Mouse (Mus musculus): ENCODE measurements around the gene Cep41. TPM values are rescaled to one million over a fixed set of nuclear protein-coding genes. Genes with fewer than 3 reads are reported as not detected.
A peak's percentile ranks its signal among the peaks of the same experiment; 100 is the strongest.

The Cep41 gene
- polyA plus RNA-seq, 1 experiment from 2014 or later = 17.3 TPM

- no peak for ATAC-seq (replicated peaks)
- Histone ChIP-seq H3K9me3 (no peaks in the 10 kb centered on the region), H3K4me1 (peaks cover 18% of the 10 kb centered on the region; the same call in 1 of the 2 replicates), H3K27ac (replicated peaks) (no peak overlapping the region), H3K4me2 (replicated peaks) (no peak overlapping the region), H3K9ac (replicated peaks) (no peak overlapping the region), H3K4me3 (no peak overlapping the region), H3K27me3 (no peaks in the 10 kb centered on the region), H3K36me3 (no peaks in the 10 kb centered on the region)
- 56% methylated on average over 12 of the region's 12 CpGs for WGBS
Observed at GRCm38 (mm10) chr6:30730301-30730971, 36.9 kb upstream of the Cep41 start.

- 75% methylated on average over 7 of the region's 7 CpGs for WGBS
- H3K9ac ChIP-seq (replicated peaks) = no peak within 1 kb of the TSS
- no peak within 1 kb of the TSS for H3K4me3 ChIP-seq
- H3K4me2 ChIP-seq (replicated peaks) = no peak within 1 kb of the TSS
- no peak for ATAC-seq (replicated peaks)
- H3K36me3 ChIP-seq = no peaks in the 10 kb centered on the region
- peak within 1 kb of the TSS; percentile 65 for H3K27ac ChIP-seq (replicated peaks)
- H3K27me3 ChIP-seq = no peaks in the 10 kb centered on the region
- H3K9me3 ChIP-seq = no peaks in the 10 kb centered on the region
- peaks cover 13% of the 10 kb centered on the region for H3K4me1 ChIP-seq
Observed at GRCm38 (mm10) chr6:30723331-30723730, 29.8 kb upstream of the Cep41 start, which contains the start of gene Mest. TSS of gene Mest (plus strand) at chr6:30723547.

- Histone ChIP-seq H3K4me3 (no peak overlapping the region), H3K9ac (replicated peaks) (no peak overlapping the region), H3K9me3 (no peaks in the 10 kb centered on the region), H3K36me3 (no peaks in the 10 kb centered on the region), H3K27me3 (no peaks in the 10 kb centered on the region), H3K27ac (replicated peaks) (peak overlapping the region; percentile 65), H3K4me2 (replicated peaks) (no peak overlapping the region), H3K4me1 (peaks cover 13% of the 10 kb centered on the region)
- peak; percentile 81 for ATAC-seq (replicated peaks)
- 39% methylated on average over 4 of the region's 4 CpGs for WGBS
Observed at GRCm38 (mm10) chr6:30722385-30723164, 29.0 kb upstream of the Cep41 start.

GRCm38 (mm10) chr6:30716796-30717195 lies 23.2 kb upstream of the Cep41 start:
- no peaks in the 10 kb centered on the region for H3K27me3 ChIP-seq
- H3K36me3 ChIP-seq = no peaks in the 10 kb centered on the region
- H3K9me3 ChIP-seq = no peaks in the 10 kb centered on the region
- no peak overlapping the region for H3K9ac ChIP-seq (replicated peaks)
- ATAC-seq (replicated peaks) = peak; percentile 78
- H3K4me1 ChIP-seq = peaks cover 25% of the 10 kb centered on the region
- 42% methylated on average over 7 of the region's 7 CpGs for WGBS
- H3K4me3 ChIP-seq = no peak overlapping the region
- H3K27ac ChIP-seq (replicated peaks) = peak overlapping the region; percentile 45
- H3K4me2 ChIP-seq (replicated peaks) = no peak overlapping the region

GRCm38 (mm10) chr6:30714891-30715471 lies 21.4 kb upstream of the Cep41 start:
- 56% methylated on average over 5 of the region's 5 CpGs for WGBS
- ATAC-seq (replicated peaks) = no peak
- Histone ChIP-seq H3K36me3 (no peaks in the 10 kb centered on the region), H3K27ac (replicated peaks) (no peak overlapping the region), H3K27me3 (no peaks in the 10 kb centered on the region), H3K4me3 (no peak overlapping the region), H3K9ac (replicated peaks) (no peak overlapping the region), H3K4me1 (peaks cover 25% of the 10 kb centered on the region), H3K9me3 (no peaks in the 10 kb centered on the region), H3K4me2 (replicated peaks) (no peak overlapping the region)

- Histone ChIP-seq H3K4me2 (replicated peaks) (no peak overlapping the region), H3K9me3 (no peaks in the 10 kb centered on the region), H3K27ac (replicated peaks) (no peak overlapping the region), H3K4me1 (peaks cover 31% of the 10 kb centered on the region), H3K36me3 (no peaks in the 10 kb centered on the region), H3K27me3 (no peaks in the 10 kb centered on the region), H3K4me3 (no peak overlapping the region), H3K9ac (replicated peaks) (no peak overlapping the region)
- no peak for ATAC-seq (replicated peaks)
- WGBS = 91% methylated on average over 11 of the region's 11 CpGs
Observed at GRCm38 (mm10) chr6:30713896-30714295, 20.3 kb upstream of the Cep41 start.

GRCm38 (mm10) chr6:30713455-30713854 lies 19.9 kb upstream of the Cep41 start:
- H3K9ac ChIP-seq (replicated peaks) = no peak overlapping the region
- 88% methylated on average over 6 of the region's 6 CpGs for WGBS
- H3K4me3 ChIP-seq = no peak overlapping the region
- no peaks in the 10 kb centered on the region for H3K27me3 ChIP-seq
- H3K4me1 ChIP-seq = peaks cover 31% of the 10 kb centered on the region
- H3K4me2 ChIP-seq (replicated peaks) = no peak overlapping the region
- H3K27ac ChIP-seq (replicated peaks) = no peak overlapping the region
- H3K36me3 ChIP-seq = no peaks in the 10 kb centered on the region
- no peak for ATAC-seq (replicated peaks)
- no peaks in the 10 kb centered on the region for H3K9me3 ChIP-seq

GRCm38 (mm10) chr6:30712484-30712883 lies 18.9 kb upstream of the Cep41 start:
- no peak overlapping the region for H3K27ac ChIP-seq (replicated peaks)
- no peak for ATAC-seq (replicated peaks)
- H3K36me3 ChIP-seq = no peaks in the 10 kb centered on the region
- peaks cover 31% of the 10 kb centered on the region for H3K4me1 ChIP-seq
- WGBS = 67% methylated on average over 7 of the region's 7 CpGs
- H3K27me3 ChIP-seq = no peaks in the 10 kb centered on the region
- H3K9ac ChIP-seq (replicated peaks) = no peak overlapping the region
- H3K9me3 ChIP-seq = no peaks in the 10 kb centered on the region
- H3K4me3 ChIP-seq = no peak overlapping the region
- no peak overlapping the region for H3K4me2 ChIP-seq (replicated peaks)

GRCm38 (mm10) chr6:30711365-30711763 lies 17.8 kb upstream of the Cep41 start:
- no peaks in the 10 kb centered on the region for H3K9me3 ChIP-seq
- H3K27me3 ChIP-seq = no peaks in the 10 kb centered on the region
- H3K4me1 ChIP-seq = peaks cover 21% of the 10 kb centered on the region
- no peaks in the 10 kb centered on the region for H3K36me3 ChIP-seq
- no peak overlapping the region for H3K4me3 ChIP-seq
- H3K9ac ChIP-seq (replicated peaks) = no peak overlapping the region
- WGBS = 68% methylated on average over 10 of the region's 10 CpGs
- ATAC-seq (replicated peaks) = no peak
- H3K27ac ChIP-seq (replicated peaks) = no peak overlapping the region
- no peak overlapping the region for H3K4me2 ChIP-seq (replicated peaks)

GRCm38 (mm10) chr6:30710371-30711364 lies 17.1 kb upstream of the Cep41 start:
- WGBS = 69% methylated on average over 25 of the region's 25 CpGs
- Histone ChIP-seq H3K27ac (replicated peaks) (no peak overlapping the region), H3K4me3 (no peak overlapping the region), H3K36me3 (no peaks in the 10 kb centered on the region), H3K4me1 (peaks cover 15% of the 10 kb centered on the region), H3K27me3 (no peaks in the 10 kb centered on the region), H3K4me2 (replicated peaks) (no peak overlapping the region), H3K9me3 (no peaks in the 10 kb centered on the region), H3K9ac (replicated peaks) (no peak overlapping the region)
- ATAC-seq (replicated peaks) = no peak

GRCm38 (mm10) chr6:30709115-30709514 lies 15.6 kb upstream of the Cep41 start:
- Histone ChIP-seq H3K4me1 (peaks cover 6% of the 10 kb centered on the region), H3K9ac (replicated peaks) (no peak overlapping the region), H3K27me3 (no peaks in the 10 kb centered on the region), H3K27ac (replicated peaks) (0 out of 2 replicates have a peak overlapping the region, but pooled peaks have one; percentile 17), H3K36me3 (no peaks in the 10 kb centered on the region), H3K4me2 (replicated peaks) (no peak overlapping the region), H3K9me3 (no peaks in the 10 kb centered on the region), H3K4me3 (no peak overlapping the region)
- ATAC-seq (replicated peaks) = no peak
- 17% methylated on average over 6 of the region's 6 CpGs for WGBS

Data from forebrain, embryonic 15.5 days (tissue).